Mouse (Mus musculus): ENCODE results near the gene Stx12. TPM values are rescaled to one million over a fixed set of nuclear protein-coding genes. Genes with fewer than 3 reads are reported as not detected.
A peak's percentile ranks its signal among the peaks of the same experiment; 100 is the strongest.

Stx12 gene
- polyA plus RNA-seq, 1 experiment from 2014 or later: 57.7 TPM

- Histone ChIP-seq H3K9me3 (replicated peaks) (no peaks in the 10 kb centered on the region), H3K4me3 (replicated peaks) (no peak overlapping the region), H3K4me2 (peak overlapping the region; percentile 14), H3K27me3 (no peaks in the 10 kb centered on the region), H3K36me3 (peaks cover 74% of the 10 kb centered on the region), H3K9ac (no peak overlapping the region), H3K4me1 (peaks cover 9% of the 10 kb centered on the region), H3K27ac (peak overlapping the region; percentile 75)
- no peak for ATAC-seq (replicated peaks; ENCODE audit: low FRiP score)
- 63% methylated on average over 9 of the region's 9 CpGs for WGBS
These were observed 20.5 kb upstream of the Stx12 start for GRCm38 (mm10) chr4:132904765-132905309.

GRCm38 (mm10) chr4:132904071-132904470 is 19.8 kb upstream of the Stx12 start:
- 82% methylated on average over 2 of the region's 2 CpGs for WGBS
- no peak for ATAC-seq (replicated peaks; ENCODE audit: low FRiP score)
- peak overlapping the region; percentile 75 for H3K27ac ChIP-seq
- no peak overlapping the region for H3K9ac ChIP-seq
- H3K4me3 ChIP-seq (replicated peaks): no peak overlapping the region
- H3K9me3 ChIP-seq (replicated peaks): no peaks in the 10 kb centered on the region
- H3K27me3 ChIP-seq: no peaks in the 10 kb centered on the region
- no peak overlapping the region for H3K4me2 ChIP-seq
- peaks cover 9% of the 10 kb centered on the region for H3K4me1 ChIP-seq
- H3K36me3 ChIP-seq: peaks cover 68% of the 10 kb centered on the region

GRCm38 (mm10) chr4:132898197-132898596 is 13.9 kb upstream of the Stx12 start:
- Histone ChIP-seq H3K27me3 (peaks cover 6% of the 10 kb centered on the region; the same call in 1 of the 2 replicates), H3K4me3 (replicated peaks) (no peak overlapping the region), H3K4me1 (no peaks in the 10 kb centered on the region), H3K4me2 (no peak overlapping the region), H3K9ac (no peak overlapping the region), H3K27ac (no peak overlapping the region), H3K36me3 (peaks cover 31% of the 10 kb centered on the region), H3K9me3 (replicated peaks) (no peaks in the 10 kb centered on the region)
- no peak for ATAC-seq (replicated peaks; ENCODE audit: low FRiP score)
- WGBS: 81% methylated on average over 9 of the region's 9 CpGs

- no peaks in the 10 kb centered on the region for H3K4me1 ChIP-seq
- H3K4me2 ChIP-seq: no peak overlapping the region
- peaks cover 6% of the 10 kb centered on the region; the same call in 1 of the 2 replicates for H3K27me3 ChIP-seq
- H3K9ac ChIP-seq: no peak overlapping the region
- no peak overlapping the region for H3K27ac ChIP-seq
- H3K36me3 ChIP-seq: no peaks in the 10 kb centered on the region
- no peak overlapping the region for H3K4me3 ChIP-seq (replicated peaks)
- no peak for ATAC-seq (replicated peaks; ENCODE audit: low FRiP score)
- 29% methylated on average over 7 of the region's 7 CpGs for WGBS
- no peaks in the 10 kb centered on the region for H3K9me3 ChIP-seq (replicated peaks)
These were observed 10.1 kb upstream of the Stx12 start for GRCm38 (mm10) chr4:132894402-132894801.

- Histone ChIP-seq H3K36me3 (peaks cover 3% of the 10 kb centered on the region; the same call in 1 of the 2 replicates), H3K4me1 (peaks cover 20% of the 10 kb centered on the region), H3K27me3 (no peaks in the 10 kb centered on the region), H3K9ac (peak overlapping the region; percentile 80), H3K9me3 (replicated peaks) (no peaks in the 10 kb centered on the region), H3K4me3 (replicated peaks) (peak overlapping the region; percentile 69), H3K4me2 (peak overlapping the region; percentile 90), H3K27ac (peak overlapping the region; percentile 90)
- ATAC-seq (replicated peaks; ENCODE audit: low FRiP score): no peak
- WGBS: 10% methylated on average over 9 of the region's 9 CpGs
These were observed 600 bp upstream of the Stx12 start for GRCm38 (mm10) chr4:132884844-132885374.

GRCm38 (mm10) chr4:132883561-132884063 is 697 bp downstream of the Stx12 start:
- H3K36me3 ChIP-seq: peaks cover 3% of the 10 kb centered on the region; the same call in 1 of the 2 replicates
- H3K4me1 ChIP-seq: peaks cover 20% of the 10 kb centered on the region
- ATAC-seq (replicated peaks; ENCODE audit: low FRiP score): no peak
- H3K9me3 ChIP-seq (replicated peaks): no peaks in the 10 kb centered on the region
- peak overlapping the region; percentile 90 for H3K27ac ChIP-seq
- WGBS: 1% methylated on average over 21 of the region's 21 CpGs
- H3K27me3 ChIP-seq: no peaks in the 10 kb centered on the region
- peak overlapping the region; percentile 90 for H3K4me2 ChIP-seq
- peak overlapping the region; percentile 69 for H3K4me3 ChIP-seq (replicated peaks)
- H3K9ac ChIP-seq: peak overlapping the region; percentile 80

GRCm38 (mm10) chr4:132874363-132875097 is 9.8 kb downstream of the Stx12 start:
- Histone ChIP-seq H3K4me2 (no peak overlapping the region), H3K27ac (no peak overlapping the region), H3K4me3 (replicated peaks) (no peak overlapping the region), H3K9me3 (replicated peaks) (no peaks in the 10 kb centered on the region), H3K9ac (no peak overlapping the region), H3K36me3 (peaks cover 25% of the 10 kb centered on the region), H3K4me1 (0 out of 2 replicates have a peak, but pooled peaks cover 6% of the 10 kb centered on the region), H3K27me3 (no peaks in the 10 kb centered on the region)
- no peak for ATAC-seq (replicated peaks; ENCODE audit: low FRiP score)
- WGBS: 89% methylated on average over 7 of the region's 7 CpGs

- Histone ChIP-seq H3K27me3 (no peaks in the 10 kb centered on the region), H3K27ac (no peak overlapping the region), H3K4me3 (replicated peaks) (no peak overlapping the region), H3K9ac (no peak overlapping the region), H3K4me2 (no peak overlapping the region), H3K36me3 (peaks cover 33% of the 10 kb centered on the region), H3K4me1 (0 out of 2 replicates have a peak, but pooled peaks cover 6% of the 10 kb centered on the region), H3K9me3 (replicated peaks) (no peaks in the 10 kb centered on the region)
- 89% methylated on average over 11 of the region's 11 CpGs for WGBS
- no peak for ATAC-seq (replicated peaks; ENCODE audit: low FRiP score)
These were observed 10.6 kb downstream of the Stx12 start for GRCm38 (mm10) chr4:132873481-132874362.

- no peak overlapping the region for H3K4me3 ChIP-seq (replicated peaks)
- H3K27me3 ChIP-seq: no peaks in the 10 kb centered on the region
- 79% methylated on average over 3 of the region's 3 CpGs for WGBS
- H3K9me3 ChIP-seq (replicated peaks): no peaks in the 10 kb centered on the region
- H3K4me2 ChIP-seq: no peak overlapping the region
- peaks cover 59% of the 10 kb centered on the region for H3K36me3 ChIP-seq
- H3K27ac ChIP-seq: no peak overlapping the region
- ATAC-seq (replicated peaks; ENCODE audit: low FRiP score): no peak
- no peak overlapping the region for H3K9ac ChIP-seq
- 0 out of 2 replicates have a peak, but pooled peaks cover 6% of the 10 kb centered on the region for H3K4me1 ChIP-seq
These were observed 13.2 kb downstream of the Stx12 start for GRCm38 (mm10) chr4:132871116-132871515.

GRCm38 (mm10) chr4:132864856-132865255 is 19.5 kb downstream of the Stx12 start:
- no peaks in the 10 kb centered on the region for H3K4me1 ChIP-seq
- no peaks in the 10 kb centered on the region for H3K27me3 ChIP-seq
- H3K9me3 ChIP-seq (replicated peaks): no peaks in the 10 kb centered on the region
- no peak overlapping the region for H3K4me3 ChIP-seq (replicated peaks)
- no peak for ATAC-seq (replicated peaks; ENCODE audit: low FRiP score)
- H3K9ac ChIP-seq: no peak overlapping the region
- H3K27ac ChIP-seq: no peak overlapping the region
- H3K4me2 ChIP-seq: no peak overlapping the region
- H3K36me3 ChIP-seq: peaks cover 89% of the 10 kb centered on the region
- 85% methylated on average over 2 of the region's 2 CpGs for WGBS

- H3K4me2 ChIP-seq: no peak overlapping the region
- peaks cover 87% of the 10 kb centered on the region for H3K36me3 ChIP-seq
- H3K4me3 ChIP-seq (replicated peaks): no peak overlapping the region
- H3K27me3 ChIP-seq: no peaks in the 10 kb centered on the region
- no peak for ATAC-seq (replicated peaks; ENCODE audit: low FRiP score)
- no peak overlapping the region for H3K9ac ChIP-seq
- no peaks in the 10 kb centered on the region for H3K9me3 ChIP-seq (replicated peaks)
- no peak overlapping the region for H3K27ac ChIP-seq
- no peaks in the 10 kb centered on the region for H3K4me1 ChIP-seq
- 90% methylated on average over 13 of the region's 13 CpGs for WGBS
These were observed 21.3 kb downstream of the Stx12 start for GRCm38 (mm10) chr4:132863012-132863411.
